Mouse (Mus musculus) embryonic facial prominence, embryonic 15.5 days (tissue): ENCODE results near the gene Sept8. TPM values are rescaled to one million over a fixed set of nuclear protein-coding genes. Genes with fewer than 3 reads are reported as not detected.

ENCODE experiments used
- ATAC-seq: fragments of 200-750 bp; cut with Nextera tagmentation; 2 replicates; pipeline ENCODE4 v1.8.0; 2017; ENCODE audit warnings: low read depth, moderate TSS enrichment; ENCODE audit not compliant: insufficient number of reproducible peaks, low FRiP score, low TSS enrichment
- H3K27ac ChIP-seq: fragments of 300-500 bp; sonication (generic); replicated peaks from 2 replicates; pipeline ENCODE4 v1.5.1; 2015; ENCODE audit warnings: mild to moderate bottlenecking, inconsistent platforms
- H3K27me3 ChIP-seq: fragments of 300-500 bp; sonication (generic); 2 replicates; pipeline ENCODE4 v1.6.1; 2015; ENCODE audit warnings: inconsistent platforms
- H3K36me3 ChIP-seq: fragments of 300-500 bp; sonication (generic); 2 replicates; pipeline ENCODE4 v1.6.1; 2015; ENCODE audit warnings: mild to moderate bottlenecking, inconsistent platforms
- H3K4me1 ChIP-seq: fragments of 300-500 bp; sonication (generic); 2 replicates; pipeline ENCODE4 v1.6.1; 2015; ENCODE audit warnings: inconsistent platforms
- H3K4me2 ChIP-seq: fragments of 300-500 bp; sonication (generic); replicated peaks from 2 replicates; pipeline ENCODE4 v1.6.1; 2015; ENCODE audit warnings: mild to moderate bottlenecking, inconsistent platforms
- H3K4me3 ChIP-seq: fragments of 300-500 bp; sonication (generic); replicated peaks from 2 replicates; pipeline ENCODE4 v1.5.1; 2015; ENCODE audit warnings: mild to moderate bottlenecking, inconsistent platforms
- H3K9ac ChIP-seq: fragments of 300-500 bp; sonication (generic); 2 replicates; pipeline ENCODE4 v1.6.1; 2015; ENCODE audit warnings: inconsistent platforms
- H3K9me3 ChIP-seq: fragments of 300-500 bp; sonication (generic); replicated peaks from 2 replicates; pipeline ENCODE4 v1.6.1; 2016; ENCODE audit warnings: inconsistent platforms
- WGBS: fragments of 180-500 bp; shearing (Covaris S2); methylation state at CpG from one replicate; pipeline ENCODE4 v1.1.7; 2015; 5-methylcytosine and 5-hydroxymethylcytosine counted together
- polyA plus RNA-seq: library from polyadenylated mRNA; unstranded; fragments of >200 nt; fragmentation: Nextera tagmentation; extraction: Ambion mirVana; gene quantifications from 2 replicates; pipeline ENCODE4 v1.2.1, GENCODE M21; 2015

The Sept8 gene
- polyA plus RNA-seq, 1 experiment from 2014 or later: 47.9 TPM

DNA sequence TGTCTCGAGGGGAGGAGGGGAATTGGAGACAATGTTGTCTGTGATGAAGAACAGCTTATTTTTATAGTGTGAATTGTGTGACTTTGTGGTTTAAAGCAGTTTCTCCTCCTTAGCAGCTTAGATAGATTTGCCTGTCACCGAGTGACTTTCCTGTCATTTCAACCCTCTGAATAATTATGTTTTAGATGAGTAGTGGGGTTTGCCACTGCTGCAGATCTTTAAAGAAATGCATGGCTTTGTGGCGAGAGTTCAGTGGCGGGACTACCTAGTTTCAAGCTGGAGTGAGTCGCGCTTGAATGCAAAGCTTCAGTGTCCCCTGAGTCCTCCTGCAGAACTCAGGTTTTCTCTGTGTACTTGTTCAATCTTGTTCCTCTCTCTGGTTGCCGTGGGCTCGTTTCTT lies 69.2 kb downstream of the Sept8 start:
- Histone ChIP-seq H3K4me1 (no peaks in the 10 kb centered on the region), H3K27ac (no peak overlapping the region), H3K4me2 (no peak overlapping the region), H3K9ac (no peak overlapping the region), H3K27me3 (no peaks in the 10 kb centered on the region), H3K36me3 (peaks cover 60% of the 10 kb centered on the region), H3K9me3 (no peaks in the 10 kb centered on the region), H3K4me3 (no peak overlapping the region)
- WGBS: 69% methylated on average over 8 of the region's 8 CpGs
- no peak for ATAC-seq

DNA sequence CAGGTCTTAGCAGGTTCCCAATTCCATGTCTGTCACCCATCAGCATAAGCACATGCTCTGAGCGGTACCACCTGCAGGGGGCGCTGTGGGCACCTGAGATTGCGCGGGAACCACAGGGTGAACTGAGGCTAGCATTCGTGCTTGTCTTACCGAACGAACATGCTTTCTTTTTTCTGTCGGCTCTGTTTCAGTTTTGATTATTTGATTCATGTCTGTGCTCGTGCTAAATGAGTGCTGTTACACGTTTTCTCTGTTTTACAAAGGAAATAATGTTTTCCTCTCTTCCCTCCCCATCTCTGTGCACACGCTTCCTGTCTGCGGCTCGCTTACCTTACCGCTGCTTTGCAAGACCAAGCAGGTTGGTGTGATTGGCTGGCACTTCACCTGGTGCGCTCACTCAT lies 71.3 kb downstream of the Sept8 start:
- no peaks in the 10 kb centered on the region for H3K9me3 ChIP-seq
- no peaks in the 10 kb centered on the region for H3K27me3 ChIP-seq
- H3K4me1 ChIP-seq: no peaks in the 10 kb centered on the region
- H3K27ac ChIP-seq: no peak overlapping the region
- no peak overlapping the region for H3K9ac ChIP-seq
- H3K4me2 ChIP-seq: no peak overlapping the region
- ATAC-seq: no peak
- peaks cover 62% of the 10 kb centered on the region for H3K36me3 ChIP-seq
- H3K4me3 ChIP-seq: no peak overlapping the region
- 36% methylated on average over 15 of the region's 15 CpGs for WGBS

DNA sequence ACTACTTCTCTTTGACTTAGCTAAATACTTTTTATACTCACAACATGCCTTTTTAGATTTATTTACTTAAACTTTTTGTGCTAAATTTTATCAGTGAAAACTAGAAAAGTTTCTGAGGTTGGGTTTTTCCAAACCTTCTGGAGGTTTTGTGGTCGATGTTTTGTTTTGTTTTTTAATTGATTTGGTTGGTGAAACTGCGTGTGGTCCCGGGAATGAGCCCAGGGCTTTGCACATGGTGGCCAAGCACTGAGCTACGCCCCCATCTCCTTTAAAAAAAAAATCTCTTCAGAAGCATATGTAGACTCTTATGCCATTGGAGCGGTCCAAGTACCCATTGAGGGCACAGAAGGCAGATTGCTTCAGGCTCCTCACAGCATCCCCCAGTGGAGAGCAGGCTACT lies 72.1 kb downstream of the Sept8 start:
- H3K27me3 ChIP-seq: no peaks in the 10 kb centered on the region
- H3K4me2 ChIP-seq: no peak overlapping the region
- H3K36me3 ChIP-seq: peaks cover 60% of the 10 kb centered on the region
- no peak overlapping the region for H3K27ac ChIP-seq
- H3K9ac ChIP-seq: no peak overlapping the region
- no peak overlapping the region for H3K4me3 ChIP-seq
- 82% methylated on average over 5 of the region's 5 CpGs for WGBS
- H3K9me3 ChIP-seq: no peaks in the 10 kb centered on the region
- no peak for ATAC-seq
- no peaks in the 10 kb centered on the region for H3K4me1 ChIP-seq

Other genes with a start within 250 kb of the Sept8 start
- 63.9 and 71.9 TPM in 2 replicates for gene Hspa4, start 218.8 kb upstream of the Sept8 start, polyA plus RNA-seq
- 16.3 and 16.7 TPM in 2 replicates for gene Zcchc10, start 194.6 kb upstream of the Sept8 start, polyA plus RNA-seq
- 43.1 and 50.3 TPM in 2 replicates for gene Aff4, start 168.4 kb upstream of the Sept8 start, polyA plus RNA-seq
- not detected in 2 replicates for gene Leap2, start 96.1 kb upstream of the Sept8 start, polyA plus RNA-seq
- 535 and 540 TPM in 2 replicates for gene Uqcrq, start 88.4 kb upstream of the Sept8 start, polyA plus RNA-seq
- gene Gdf9, start 88.2 kb upstream of the Sept8 start, polyA plus RNA-seq: 2.3 and 2.4 TPM in 2 replicates
- gene Gm10447, start 62.1 kb upstream of the Sept8 start, polyA plus RNA-seq: 0.17 and 0.28 TPM in 2 replicates
- 3.4 and 3.7 TPM in 2 replicates for gene Shroom1, start 62.1 kb upstream of the Sept8 start, polyA plus RNA-seq
- gene Gm9837, start 48.8 kb upstream of the Sept8 start, polyA plus RNA-seq: not detected in 2 replicates
- gene Gm9945, start 39.1 kb upstream of the Sept8 start, polyA plus RNA-seq: 0.18 TPM in 1 of 2 replicates, not detected in the other
- 1.1 and 1.5 TPM in 2 replicates for gene Sowaha, start 39.0 kb upstream of the Sept8 start, polyA plus RNA-seq
- gene Kif3a, start 48.1 kb downstream of the Sept8 start, polyA plus RNA-seq: 85.7 and 92.0 TPM in 2 replicates
- gene Il4, start 99.4 kb downstream of the Sept8 start, polyA plus RNA-seq: 1.9 and 2.6 TPM in 2 replicates
- gene Il13, start 115.4 kb downstream of the Sept8 start, polyA plus RNA-seq: not detected in 2 replicates
- 24.6 and 28.8 TPM in 2 replicates for gene Rad50, start 188.1 kb downstream of the Sept8 start, polyA plus RNA-seq
- gene Il5, start 201.5 kb downstream of the Sept8 start, polyA plus RNA-seq: not detected in 2 replicates